Mouse (Mus musculus): ENCODE measurements around the gene Ssrp1. TPM values are rescaled to one million over a fixed set of nuclear protein-coding genes. Genes with fewer than 3 reads are reported as not detected.
A peak's percentile ranks its signal among the peaks of the same experiment; 100 is the strongest.

The Ssrp1 gene
- polyA plus RNA-seq, 1 experiment from 2014 or later, result 303 TPM

GRCm38 (mm10) chr2:85043623-85044022, 6.6 kb downstream of the Ssrp1 start:
- no peaks in the 10 kb centered on the region for H3K9me3 ChIP-seq
- no peak overlapping the region for H3K4me2 ChIP-seq
- no peak overlapping the region for H3K4me3 ChIP-seq
- 84% methylated on average over 7 of the region's 7 CpGs for WGBS
- peaks cover 79% of the 10 kb centered on the region for H3K36me3 ChIP-seq
- no peak overlapping the region for H3K27ac ChIP-seq
- H3K4me1 ChIP-seq, result peaks cover 20% of the 10 kb centered on the region
- ATAC-seq (ENCODE audit: borderline replicate concordance, extremely low read depth, low FRiP score, low TSS enrichment), result no peak
- no peak overlapping the region for H3K9ac ChIP-seq
- no peaks in the 10 kb centered on the region for H3K27me3 ChIP-seq

- no peaks in the 10 kb centered on the region for H3K9me3 ChIP-seq
- no peak overlapping the region for H3K4me3 ChIP-seq
- H3K4me1 ChIP-seq, result peaks cover 38% of the 10 kb centered on the region
- no peak overlapping the region for H3K4me2 ChIP-seq
- H3K36me3 ChIP-seq, result peaks cover 58% of the 10 kb centered on the region
- no peaks in the 10 kb centered on the region for H3K27me3 ChIP-seq
- 0 out of 2 replicates have a peak overlapping the region, but pooled peaks have one; percentile 6 for H3K9ac ChIP-seq
- 54% methylated on average over 8 of the region's 8 CpGs for WGBS
- ATAC-seq (ENCODE audit: borderline replicate concordance, extremely low read depth, low FRiP score, low TSS enrichment), result no peak
- H3K27ac ChIP-seq, result peak overlapping the region; percentile 30; the same call in 1 of the 2 replicates
These were observed 9.2 kb downstream of the Ssrp1 start for GRCm38 (mm10) chr2:85046222-85046621.

- Histone ChIP-seq H3K27me3 (no peaks in the 10 kb centered on the region), H3K27ac (peak overlapping the region; percentile 96), H3K4me1 (peaks cover 47% of the 10 kb centered on the region), H3K4me2 (peak overlapping the region; percentile 70), H3K9me3 (no peaks in the 10 kb centered on the region), H3K4me3 (peak overlapping the region; percentile 71), H3K9ac (peak overlapping the region; percentile 37), H3K36me3 (peaks cover 53% of the 10 kb centered on the region)
- 32% methylated on average over 10 of the region's 10 CpGs for WGBS
- ATAC-seq (ENCODE audit: borderline replicate concordance, extremely low read depth, low FRiP score, low TSS enrichment), result no peak
These were observed 10.0 kb downstream of the Ssrp1 start for GRCm38 (mm10) chr2:85047081-85047480.

GRCm38 (mm10) chr2:85047596-85048167, 10.6 kb downstream of the Ssrp1 start, which contains the start of gene Tnks1bp1:
Gene Tnks1bp1, plus strand, starts transcription at chr2:85048022.
- Histone ChIP-seq H3K27me3 (no peaks in the 10 kb centered on the region), H3K36me3 (peaks cover 53% of the 10 kb centered on the region)

GRCm38 (mm10) chr2:85048168-85048751, 11.2 kb downstream of the Ssrp1 start:
- H3K4me2 ChIP-seq, result peak overlapping the region; percentile 70
- under 1% methylated on average over 28 of the region's 44 CpGs for WGBS
- H3K4me1 ChIP-seq, result peaks cover 50% of the 10 kb centered on the region
- H3K9ac ChIP-seq, result peak overlapping the region; percentile 72
- H3K9me3 ChIP-seq, result no peaks in the 10 kb centered on the region
- H3K36me3 ChIP-seq, result peaks cover 47% of the 10 kb centered on the region
- no peaks in the 10 kb centered on the region for H3K27me3 ChIP-seq
- H3K27ac ChIP-seq, result peak overlapping the region; percentile 96
- ATAC-seq (ENCODE audit: borderline replicate concordance, extremely low read depth, low FRiP score, low TSS enrichment), result peak; percentile 73
- peak overlapping the region; percentile 71 for H3K4me3 ChIP-seq

More at GRCm38 (mm10) chr2:85047596-85048167, 10.6 kb downstream of the Ssrp1 start, which contains the start of gene Tnks1bp1:
- H3K4me1 ChIP-seq, result peaks cover 50% of the 10 kb centered on the region
- H3K9ac ChIP-seq, result peak within 1 kb of the TSS; percentile 72
- H3K4me3 ChIP-seq, result peak within 1 kb of the TSS; percentile 71
- peak within 1 kb of the TSS; percentile 70 for H3K4me2 ChIP-seq
- under 1% methylated on average over 39 of the region's 42 CpGs for WGBS
- H3K27ac ChIP-seq, result peak within 1 kb of the TSS; percentile 96
- ATAC-seq (ENCODE audit: borderline replicate concordance, extremely low read depth, low FRiP score, low TSS enrichment), result peak; percentile 77
- no peaks in the 10 kb centered on the region for H3K9me3 ChIP-seq

GRCm38 (mm10) chr2:85049277-85049676, 12.2 kb downstream of the Ssrp1 start:
- Histone ChIP-seq H3K36me3 (peaks cover 42% of the 10 kb centered on the region), H3K4me1 (peaks cover 50% of the 10 kb centered on the region), H3K9ac (peak overlapping the region; percentile 14; the same call in 1 of the 2 replicates), H3K4me2 (peak overlapping the region; percentile 70), H3K27me3 (no peaks in the 10 kb centered on the region), H3K27ac (peak overlapping the region; percentile 96), H3K9me3 (no peaks in the 10 kb centered on the region), H3K4me3 (peak overlapping the region; percentile 71)
- no peak for ATAC-seq (ENCODE audit: borderline replicate concordance, extremely low read depth, low FRiP score, low TSS enrichment)
- 49% methylated on average over 4 of the region's 4 CpGs for WGBS

- Histone ChIP-seq H3K9ac (peak overlapping the region; percentile 45), H3K4me1 (peaks cover 50% of the 10 kb centered on the region), H3K9me3 (no peaks in the 10 kb centered on the region), H3K27ac (peak overlapping the region; percentile 96), H3K27me3 (no peaks in the 10 kb centered on the region), H3K4me3 (peak overlapping the region; percentile 71), H3K4me2 (peak overlapping the region; percentile 70), H3K36me3 (peaks cover 42% of the 10 kb centered on the region)
- ATAC-seq (ENCODE audit: borderline replicate concordance, extremely low read depth, low FRiP score, low TSS enrichment), result peak; percentile 71
- 4% methylated on average over 9 of the region's 10 CpGs for WGBS
These were observed 13.1 kb downstream of the Ssrp1 start for GRCm38 (mm10) chr2:85050001-85050634.

GRCm38 (mm10) chr2:85050746-85051145, 13.7 kb downstream of the Ssrp1 start:
- Histone ChIP-seq H3K9ac (peak overlapping the region; percentile 45), H3K4me1 (peaks cover 50% of the 10 kb centered on the region), H3K27ac (peak overlapping the region; percentile 96), H3K9me3 (no peaks in the 10 kb centered on the region), H3K4me3 (peak overlapping the region; percentile 71), H3K36me3 (peaks cover 42% of the 10 kb centered on the region), H3K27me3 (no peaks in the 10 kb centered on the region), H3K4me2 (peak overlapping the region; percentile 70)
- peak; percentile 4; the same call in 1 of the 2 replicates for ATAC-seq (ENCODE audit: borderline replicate concordance, extremely low read depth, low FRiP score, low TSS enrichment)
- 25% methylated on average over 9 of the region's 9 CpGs for WGBS

- 83% methylated on average over 5 of the region's 5 CpGs for WGBS
- H3K27me3 ChIP-seq, result no peaks in the 10 kb centered on the region
- no peak overlapping the region for H3K4me3 ChIP-seq
- peaks cover 34% of the 10 kb centered on the region for H3K4me1 ChIP-seq
- peaks cover 47% of the 10 kb centered on the region for H3K36me3 ChIP-seq
- no peaks in the 10 kb centered on the region for H3K9me3 ChIP-seq
- H3K27ac ChIP-seq, result no peak overlapping the region
- H3K4me2 ChIP-seq, result peak overlapping the region; percentile 4; the same call in 1 of the 2 replicates
- no peak overlapping the region for H3K9ac ChIP-seq
- no peak for ATAC-seq (ENCODE audit: borderline replicate concordance, extremely low read depth, low FRiP score, low TSS enrichment)
These were observed 16.3 kb downstream of the Ssrp1 start for GRCm38 (mm10) chr2:85053192-85053816.

- 54% methylated on average over 5 of the region's 5 CpGs for WGBS
- H3K27me3 ChIP-seq, result no peaks in the 10 kb centered on the region
- H3K4me3 ChIP-seq, result no peak overlapping the region
- peaks cover 25% of the 10 kb centered on the region for H3K4me1 ChIP-seq
- no peak for ATAC-seq (ENCODE audit: borderline replicate concordance, extremely low read depth, low FRiP score, low TSS enrichment)
- no peak overlapping the region for H3K4me2 ChIP-seq
- no peaks in the 10 kb centered on the region for H3K9me3 ChIP-seq
- no peak overlapping the region for H3K27ac ChIP-seq
- H3K36me3 ChIP-seq, result peaks cover 62% of the 10 kb centered on the region
- H3K9ac ChIP-seq, result no peak overlapping the region
These were observed 19.7 kb downstream of the Ssrp1 start for GRCm38 (mm10) chr2:85056711-85057110.

- H3K4me2 ChIP-seq, result 0 out of 2 replicates have a peak overlapping the region, but pooled peaks have one; percentile 75
- H3K9me3 ChIP-seq, result no peaks in the 10 kb centered on the region
- peaks cover 19% of the 10 kb centered on the region for H3K4me1 ChIP-seq
- H3K4me3 ChIP-seq, result no peak overlapping the region
- H3K27ac ChIP-seq, result peak overlapping the region; percentile 76
- no peak overlapping the region for H3K9ac ChIP-seq
- H3K27me3 ChIP-seq, result no peaks in the 10 kb centered on the region
- H3K36me3 ChIP-seq, result peaks cover 73% of the 10 kb centered on the region
- ATAC-seq (ENCODE audit: borderline replicate concordance, extremely low read depth, low FRiP score, low TSS enrichment), result no peak
- 86% methylated on average over 6 of the region's 6 CpGs for WGBS
These were observed 22.6 kb downstream of the Ssrp1 start for GRCm38 (mm10) chr2:85059677-85060076.
